In the genomic region with DNA sequence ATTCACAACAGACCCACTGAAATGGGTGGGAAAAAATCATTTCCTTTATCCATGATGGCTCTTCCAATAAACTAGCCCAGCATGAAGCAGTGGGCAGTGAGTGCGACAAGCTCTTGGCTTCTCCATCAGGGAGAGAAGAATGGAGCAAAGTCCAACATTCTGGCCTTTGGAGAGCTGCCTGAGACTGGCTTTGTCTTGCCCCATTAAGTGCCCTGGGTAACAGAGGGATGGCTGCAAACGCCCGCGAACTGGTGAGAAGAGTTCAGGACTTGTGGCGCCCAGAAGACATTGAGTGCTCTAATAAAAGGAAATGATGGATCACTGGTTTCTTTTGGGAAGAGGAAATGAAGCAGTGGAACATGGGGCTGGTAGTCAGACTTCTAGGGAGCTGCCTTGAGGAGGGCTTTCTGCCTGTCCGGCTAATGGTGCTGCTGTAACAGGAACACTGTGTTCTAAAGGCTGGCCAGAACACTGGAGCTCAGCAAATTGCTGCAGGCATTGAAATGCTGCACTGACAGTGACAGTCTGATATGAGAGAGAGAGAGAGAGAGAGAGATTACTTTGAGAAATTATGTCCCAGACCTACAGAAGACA, we compare ENCODE assay signal across 9 mouse cellular contexts.
A peak's percentile ranks its signal among the peaks of the same experiment; 100 is the strongest.
DNase-seq lines count a peak whose midpoint lies in the region.
"Had no signal": no experiment of that assay in that cellular context is flagged by ENCODE, and none has a peak within 500 bp of the region (broad histone marks: within the 10 kb centered on the region; RNA-seq: fewer than 3 reads in every experiment).

No protein-coding gene starts in this region.

- peak; percentile 38 for DNase-seq in cerebellum, adult 11-12 months
- no peak for DNase-seq in cerebellum, adult 11 months
- DNase-seq in kidney, adult 9 months = peak; percentile 33
- DNase-seq in kidney, postnatal 10 days = no peak
- DNase-seq in right cerebral cortex, postnatal 10 days (ENCODE audit: low spot score in 2 of 2) = peak; percentile 65 to 71
- no peak for DNase-seq in right cerebral cortex, adult 2 months (ENCODE audit: low spot score in 2 of 2)
- DNase-seq in urinary bladder, postnatal 14 days (ENCODE audit: low spot score) = no peak
- DNase-seq in c-Kit-positive CD71-positive TER-119-positive erythroid progenitor cells, embryonic 14.5 days (ENCODE audit: low spot score) = no peak
- DNase-seq: thymus, postnatal 14 days had no signal

Comparison
In these comparisons a context has a peak if more than half of its experiments do, and no peak if none do; other contexts are left out.
1. DNase-seq: peak in cerebellum, adult 11-12 months (single experiment), kidney, adult 9 months (single experiment) and right cerebral cortex, postnatal 10 days (2 of 2); none in cerebellum, adult 11 months (single experiment), kidney, postnatal 10 days (single experiment), right cerebral cortex, adult 2 months (0 of 2), urinary bladder, postnatal 14 days (single experiment) and c-Kit-positive CD71-positive TER-119-positive erythroid progenitor cells, embryonic 14.5 days (single experiment).